26 mouse cellular contexts compared by ENCODE assay signal in genomic region chr7:140219268-140219667, GRCm38 (mm10). TPM values are rescaled to one million over a fixed set of nuclear protein-coding genes. Genes with fewer than 3 reads are reported as not detected.
A peak's percentile ranks its signal among the peaks of the same experiment; 100 is the strongest.
DNase-seq lines count a peak whose midpoint lies in the region; ATAC-seq lines count a peak whose summit lies in the region.
"Had no signal": no experiment of that assay in that cellular context is flagged by ENCODE, and none has a peak within 500 bp of the region (broad histone marks: within the 10 kb centered on the region; RNA-seq: fewer than 3 reads in every experiment).

No protein-coding gene starts in this region.

- no peak for ATAC-seq in heart, embryonic 12.5 days (ENCODE audit: insufficient number of reproducible peaks, low FRiP score)
- ATAC-seq: forebrain, embryonic 14.5 days; lung, postnatal 0 days had no signal

- intact Hi-C loops in heart, postnatal 10 days (cut with DNase I): no loop called here

- H3K27me3 ChIP-seq in heart, embryonic 12.5 days (replicated peaks): no peaks in the 10 kb centered on the region

- H3K36me3 ChIP-seq in heart, embryonic 12.5 days: no peaks in the 10 kb centered on the region

- no peaks in the 10 kb centered on the region for H3K4me1 ChIP-seq in heart, embryonic 12.5 days (replicated peaks)
- H3K4me1 ChIP-seq: megakaryocyte, embryonic 14.5 days had no signal

- 0 out of 2 replicates have a peak, but pooled peaks cover 3% of the 10 kb centered on the region for H3K9me3 ChIP-seq in heart, embryonic 12.5 days (replicated peaks)
- H3K9me3 ChIP-seq: megakaryocyte, embryonic 14.5 days had no signal

- H3K9ac ChIP-seq in heart, embryonic 12.5 days: no peak overlapping the region
- H3K9ac ChIP-seq: hindbrain, embryonic 14.5 days; liver, embryonic 14.5 days had no signal

- 13% methylated on average over 1 of the region's 1 CpGs for WGBS in heart, embryonic 12.5 days

- peak; percentile 25 to 27 for DNase-seq in heart, postnatal 10 days
- peak; percentile 4 for DNase-seq in thymus, postnatal 4 days
- no peak for DNase-seq in thymus, postnatal 10 days (ENCODE audit: low spot score in 2 of 2)
- DNase-seq in embryo, embryonic 11 days: peak; percentile 5
- DNase-seq in ovary, postnatal 14 days (ENCODE audit: low spot score): no peak
- DNase-seq in layer of hippocampus, adult 11-12 months (ENCODE audit: low spot score): no peak
- DNase-seq: cerebellum, adult 9-11 months; kidney, adult 18-20 months; left cerebral cortex, postnatal 4 days; spleen, adult 18-20 months; thymus, adult 18-20 months had no signal

- no peak overlapping the region for H3K4me3 ChIP-seq in heart, embryonic 12.5 days
- H3K4me3 ChIP-seq: erythroblast, embryonic 14.5 days; megakaryocyte, embryonic 14.5 days had no signal

- H3K4me2 ChIP-seq in heart, embryonic 12.5 days: no peak overlapping the region
- H3K4me2 ChIP-seq: hindbrain, embryonic 14.5 days had no signal

- no peak overlapping the region for H3K27ac ChIP-seq in heart, embryonic 12.5 days (ENCODE audit: poor library complexity, severe bottlenecking)
- H3K27ac ChIP-seq: hindbrain, embryonic 14.5 days; liver, embryonic 14.5 days had no signal

RNA-seq across cellular contexts. Expression of gene Cd163l1, which starts 1.2 kb away (rescaled TPM):
- total RNA-seq in heart, postnatal 10 days (2021): not detected
- not detected in 2 replicates for polyA plus RNA-seq in heart, embryonic 12.5 days (2016; fragmentation: Nextera tagmentation; extraction: Ambion mirVana)
- total RNA-seq: ES-E14; gastrocnemius, adult 18-20 months; midbrain, postnatal 0 days had no signal
- polyA plus RNA-seq: erythroblast, embryonic 14.5 days; forebrain, embryonic 14.5 days; hindbrain, embryonic 14.5 days; midbrain, postnatal 0 days; neural tube, embryonic 11.5 days had no signal

RNA-seq across cellular contexts. Expression of gene Olfr524, which starts 13.5 kb away (rescaled TPM):
- total RNA-seq in heart, postnatal 10 days (2021): not detected
- not detected in 2 replicates for polyA plus RNA-seq in heart, embryonic 12.5 days (2016; fragmentation: Nextera tagmentation; extraction: Ambion mirVana)
- total RNA-seq: ES-E14; gastrocnemius, adult 18-20 months; layer of hippocampus, adult 18-20 months; left cerebral cortex, postnatal 4 days; midbrain, postnatal 0 days had no signal
- polyA plus RNA-seq: erythroblast, embryonic 14.5 days; forebrain, embryonic 14.5 days; gonadal fat pad, adult 2 months; hindbrain, embryonic 14.5 days; liver, embryonic 14.5 days; lung, postnatal 0 days; midbrain, postnatal 0 days; neural tube, embryonic 11.5 days; stomach, embryonic 14.5 days had no signal

RNA-seq across cellular contexts. Expression of gene 5830411N06Rik, which starts 27.8 kb away (rescaled TPM):
- not detected for total RNA-seq in heart, postnatal 10 days (2021)
- polyA plus RNA-seq in heart, embryonic 12.5 days (2016; fragmentation: Nextera tagmentation; extraction: Ambion mirVana): not detected in 2 replicates
- total RNA-seq: ES-E14; gastrocnemius, adult 18-20 months; left cerebral cortex, postnatal 4 days; midbrain, postnatal 0 days had no signal
- polyA plus RNA-seq: erythroblast, embryonic 14.5 days; forebrain, embryonic 14.5 days; hindbrain, embryonic 14.5 days; liver, embryonic 14.5 days; lung, postnatal 0 days; midbrain, postnatal 0 days; neural tube, embryonic 11.5 days; stomach, embryonic 14.5 days had no signal

RNA-seq across cellular contexts. Expression of gene Olfr523, which starts 46.3 kb away (rescaled TPM):
- not detected for total RNA-seq in heart, postnatal 10 days (2021)
- polyA plus RNA-seq in heart, embryonic 12.5 days (2016; fragmentation: Nextera tagmentation; extraction: Ambion mirVana): not detected in 2 replicates
- total RNA-seq: ES-E14; gastrocnemius, adult 18-20 months; left cerebral cortex, postnatal 4 days; midbrain, postnatal 0 days had no signal
- polyA plus RNA-seq: erythroblast, embryonic 14.5 days; forebrain, embryonic 14.5 days; gonadal fat pad, adult 2 months; heart, embryonic 16.5 days; hindbrain, embryonic 14.5 days; liver, embryonic 14.5 days; lung, postnatal 0 days; neural tube, embryonic 11.5 days; stomach, embryonic 14.5 days had no signal

RNA-seq across cellular contexts. Expression of gene Olfr522, which starts 54.7 kb away (rescaled TPM):
- not detected for total RNA-seq in heart, postnatal 10 days (2021)
- not detected in 2 replicates for polyA plus RNA-seq in heart, embryonic 12.5 days (2016; fragmentation: Nextera tagmentation; extraction: Ambion mirVana)
- total RNA-seq: ES-E14; gastrocnemius, adult 18-20 months; layer of hippocampus, adult 18-20 months; left cerebral cortex, postnatal 4 days; midbrain, postnatal 0 days had no signal
- polyA plus RNA-seq: erythroblast, embryonic 14.5 days; forebrain, embryonic 14.5 days; gonadal fat pad, adult 2 months; heart, embryonic 16.5 days; hindbrain, embryonic 14.5 days; liver, embryonic 14.5 days; lung, postnatal 0 days; midbrain, postnatal 0 days; neural tube, embryonic 11.5 days; stomach, embryonic 14.5 days had no signal

Comparison
In these comparisons a context has a peak if more than half of its experiments do, and no peak if none do; other contexts are left out.
1. DNase-seq: peak in heart, postnatal 10 days (2 of 2), thymus, postnatal 4 days (single experiment) and embryo, embryonic 11 days (single experiment); none in thymus, postnatal 10 days (0 of 2), ovary, postnatal 14 days (single experiment) and layer of hippocampus, adult 11-12 months (single experiment).